In genomic region chr9:15300056-15300455, GRCm38 (mm10) we compare ENCODE assay signal across 16 mouse cellular contexts.
"Had no signal": no experiment of that assay in that cellular context is flagged by ENCODE, and none has a peak within 500 bp of the region (broad histone marks: within the 10 kb centered on the region; RNA-seq: fewer than 3 reads in every experiment).

No protein-coding gene starts in this region.

- H3K27ac ChIP-seq: kidney, embryonic 15.5 days; limb, embryonic 10.5 days; limb, embryonic 13.5 days; liver, embryonic 14.5 days; stomach, postnatal 0 days had no signal

- H3K27me3 ChIP-seq: kidney, embryonic 15.5 days; limb, embryonic 13.5 days had no signal

- H3K36me3 ChIP-seq: kidney, embryonic 15.5 days; limb, embryonic 10.5 days had no signal

- ATAC-seq: liver, postnatal 0 days; lung, postnatal 0 days had no signal

- H3K9ac ChIP-seq: kidney, embryonic 15.5 days; limb, embryonic 13.5 days; liver, embryonic 14.5 days; liver, postnatal 0 days; lung, embryonic 14.5 days had no signal

- H3K4me2 ChIP-seq: kidney, embryonic 15.5 days; limb, embryonic 13.5 days; liver, embryonic 11.5 days; lung, embryonic 14.5 days; midbrain, embryonic 11.5 days had no signal

- DNase-seq: kidney, adult 8-10 months; kidney, postnatal 10 days; kidney, postnatal 36 days; liver, postnatal 0 days; lung, embryonic 14.5 days; lung, postnatal 4 days; midbrain, embryonic 14.5 days; thymus, postnatal 25 days had no signal

- H3K9me3 ChIP-seq: kidney, embryonic 15.5 days; limb, embryonic 10.5 days; limb, embryonic 13.5 days had no signal

- H3K4me3 ChIP-seq: kidney, embryonic 15.5 days; limb, embryonic 10.5 days; limb, embryonic 13.5 days had no signal
